Mouse (Mus musculus) T-helper 17 cell (primary cell): ENCODE results near the gene Ddx3y.

Source experiments
- in situ Hi-C, 2 experiments: fragments of 300-600 bp; cut with MboI, MseI; formaldehyde crosslinking; loops; 1 replicate in 1 of 2; 2 replicates in 1 of 2; pipeline ENCODE4 v1.15.1; 2025; ENCODE audit warnings: high pct_unique_total_duplicates in 2 of 2

The Ddx3y gene

DNA sequence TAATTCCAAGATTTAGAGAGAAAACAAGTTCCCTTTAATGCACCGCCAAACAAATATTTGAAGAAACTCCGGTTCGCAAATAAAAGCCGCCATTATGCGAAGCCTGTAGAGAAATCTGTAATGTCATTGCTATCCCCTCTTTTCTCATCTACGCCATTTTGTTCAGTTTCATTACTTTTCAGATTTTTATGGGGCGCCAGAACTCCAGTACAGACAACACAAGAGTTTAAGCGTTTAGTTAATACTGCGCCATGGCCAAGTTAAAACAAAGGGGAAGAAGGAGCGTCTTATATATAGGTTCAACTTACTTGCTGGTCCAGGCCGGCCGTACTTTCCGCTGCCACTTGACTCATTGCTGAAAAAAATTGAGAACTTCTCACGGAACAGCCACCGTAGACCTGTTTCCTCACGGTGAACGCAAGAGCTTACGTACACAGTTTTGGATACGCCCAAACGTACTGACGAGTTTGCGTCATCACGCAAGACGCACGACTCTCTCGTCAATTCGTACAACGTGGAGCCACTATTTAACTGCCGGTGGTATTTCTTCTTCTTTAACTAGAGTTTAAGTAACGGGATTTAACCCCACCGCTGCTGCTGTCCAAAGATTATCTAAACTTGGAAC is at the start of gene Ddx3y:
Gene Ddx3y, minus strand, starts transcription at position 459 of the 625 bp plus-strand sequence.
- in situ Hi-C loops: no loop called here

DNA sequence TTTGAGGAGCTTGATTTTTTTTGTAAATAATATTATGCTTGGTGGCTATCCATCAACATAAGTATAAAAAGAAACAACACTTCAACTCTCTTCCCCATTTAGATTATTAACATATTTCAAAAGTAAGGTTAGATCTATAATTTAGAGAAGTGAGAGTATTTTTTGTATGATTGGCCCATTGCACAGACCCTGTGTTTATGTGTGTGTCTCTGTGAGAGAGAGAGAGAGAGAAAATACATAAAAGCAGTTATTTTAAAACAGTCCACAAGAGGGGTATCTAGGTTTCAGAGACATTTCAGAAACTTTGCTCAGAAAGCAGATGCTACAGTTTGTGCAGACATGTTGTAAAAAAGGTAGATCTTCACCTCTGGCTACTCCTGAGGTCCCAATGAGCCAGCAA is 7.3 kb upstream of the Ddx3y start:
- in situ Hi-C loops: no loop called here

- in situ Hi-C loops: no loop called here
These were observed 694 bp downstream of the Ddx3y start for GRCm38 (mm10) chrY:1285735-1286134.

GRCm38 (mm10) chrY:1246117-1246516 is 40.3 kb downstream of the Ddx3y start:
- in situ Hi-C loops: no loop called here

- in situ Hi-C loops: no loop called here
These were observed 41.0 kb downstream of the Ddx3y start, which contains the start of gene Uty for GRCm38 (mm10) chrY:1245426-1245863. Uty (minus strand) TSS chrY:1245759.

- in situ Hi-C loops: no loop called here
These were observed 41.5 kb downstream of the Ddx3y start for GRCm38 (mm10) chrY:1244940-1245339.

DNA sequence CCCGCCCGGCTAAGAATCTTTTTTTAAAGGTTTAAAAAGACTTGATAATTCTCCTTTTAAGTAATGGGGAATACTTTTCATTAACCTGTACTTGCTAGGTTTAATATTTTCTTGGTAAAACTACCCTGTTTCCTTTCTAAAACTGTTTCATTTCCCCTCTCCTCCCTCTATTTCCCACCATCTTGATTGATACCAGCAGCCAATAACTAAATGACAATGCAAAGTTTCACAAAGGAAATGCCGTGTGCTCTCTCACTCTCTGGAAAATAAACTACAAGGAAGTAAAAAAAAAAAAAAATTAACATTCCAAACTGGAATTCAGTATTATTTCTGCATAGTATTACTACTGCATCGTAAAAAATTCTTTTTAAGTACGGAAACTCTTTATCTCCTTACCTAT is 42.0 kb downstream of the Ddx3y start:
- in situ Hi-C loops: no loop called here

DNA sequence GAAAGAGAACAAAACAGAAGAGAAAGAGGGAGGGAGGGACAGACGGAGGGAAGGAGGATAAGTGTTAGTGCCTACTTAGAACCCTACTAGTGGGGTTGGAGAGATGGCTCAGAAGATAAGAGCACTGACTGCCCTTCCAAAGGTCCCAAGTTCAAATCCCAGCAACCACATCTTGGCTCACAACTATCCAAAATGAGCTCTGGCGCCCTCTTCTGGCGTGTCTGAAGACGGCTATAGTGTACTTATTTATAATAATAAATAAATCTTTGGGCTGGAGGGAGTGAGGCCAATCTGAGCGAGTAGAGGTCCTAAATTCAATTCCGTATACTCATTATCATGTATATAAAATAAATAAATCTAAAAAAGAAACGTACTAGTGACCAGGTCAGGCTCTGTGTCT is 66.4 kb downstream of the Ddx3y start:
- in situ Hi-C loops: no loop called here
